In genomic region chr16:23890151-23890550, GRCm38 (mm10) we compare ENCODE assay signal across 13 mouse cellular contexts. TPM values are rescaled to one million over a fixed set of nuclear protein-coding genes. Genes with fewer than 3 reads are reported as not detected.
DNase-seq lines count a peak whose midpoint lies in the region; ATAC-seq and TF ChIP-seq lines count a peak whose summit lies in the region.
"Had no signal": no experiment of that assay in that cellular context is flagged by ENCODE, and none has a peak within 500 bp of the region (broad histone marks: within the 10 kb centered on the region; RNA-seq: fewer than 3 reads in every experiment).

No protein-coding gene starts in this region.

- intact Hi-C loops in left cerebral cortex, postnatal 4 days (cut with DNase I), result no loop called here

- 6% methylated on average over 9 of the region's 9 CpGs for WGBS in embryonic facial prominence, embryonic 10.5 days
- 8% methylated on average over 9 of the region's 9 CpGs for WGBS in hindbrain, postnatal 0 days
- 6% methylated on average over 9 of the region's 9 CpGs for WGBS in neural tube, embryonic 13.5 days

- no peaks in the 10 kb centered on the region for H3K9me3 ChIP-seq in embryonic facial prominence, embryonic 10.5 days
- no peaks in the 10 kb centered on the region for H3K9me3 ChIP-seq in hindbrain, postnatal 0 days (ENCODE audit: low read length)
- H3K9me3 ChIP-seq in neural tube, embryonic 13.5 days, result no peaks in the 10 kb centered on the region
- H3K9me3 ChIP-seq: heart, embryonic 13.5 days; stomach, embryonic 15.5 days had no signal

- H3K36me3 ChIP-seq in embryonic facial prominence, embryonic 10.5 days (replicated peaks), result no peaks in the 10 kb centered on the region
- H3K36me3 ChIP-seq in hindbrain, postnatal 0 days (ENCODE audit: insufficient read depth, low read length), result no peaks in the 10 kb centered on the region
- H3K36me3 ChIP-seq in neural tube, embryonic 13.5 days, result no peaks in the 10 kb centered on the region
- H3K36me3 ChIP-seq: heart, embryonic 13.5 days; stomach, embryonic 15.5 days had no signal

- no peak for ATAC-seq in hindbrain, postnatal 0 days
- ATAC-seq in neural tube, embryonic 13.5 days (ENCODE audit: low read depth), result no peak
- ATAC-seq: Patski had no signal

- TF ChIP-seq CTCF in hindbrain, postnatal 0 days (IDR thresholded peaks at IDR 0.05; ENCODE audit: low read depth), result no peak

- H3K4me3 ChIP-seq in embryonic facial prominence, embryonic 10.5 days, result peak overlapping the region; percentile 31; the same call in 1 of the 2 replicates
- peak overlapping the region; percentile 36 for H3K4me3 ChIP-seq in hindbrain, postnatal 0 days (ENCODE audit: low read length)
- peak overlapping the region; percentile 38 for H3K4me3 ChIP-seq in neural tube, embryonic 13.5 days
- H3K4me3 ChIP-seq: heart, embryonic 13.5 days; stomach, embryonic 15.5 days had no signal

- H3K27me3 ChIP-seq in embryonic facial prominence, embryonic 10.5 days (replicated peaks; ENCODE audit: low read depth, poor library complexity, severe bottlenecking), result peaks cover 37% of the 10 kb centered on the region
- peaks cover 20% of the 10 kb centered on the region for H3K27me3 ChIP-seq in hindbrain, postnatal 0 days (ENCODE audit: insufficient read depth, low read length)
- peaks cover 41% of the 10 kb centered on the region for H3K27me3 ChIP-seq in neural tube, embryonic 13.5 days

- H3K4me1 ChIP-seq in embryonic facial prominence, embryonic 10.5 days, result peaks cover 15% of the 10 kb centered on the region; the same call in 1 of the 2 replicates
- H3K4me1 ChIP-seq in hindbrain, postnatal 0 days (ENCODE audit: insufficient read depth, low read length), result no peaks in the 10 kb centered on the region
- H3K4me1 ChIP-seq in neural tube, embryonic 13.5 days (replicated peaks), result peaks cover 40% of the 10 kb centered on the region
- H3K4me1 ChIP-seq: heart, embryonic 13.5 days; stomach, embryonic 15.5 days had no signal

- H3K4me2 ChIP-seq in hindbrain, postnatal 0 days (ENCODE audit: low read depth, low read length), result peak overlapping the region; percentile 58
- H3K4me2 ChIP-seq in neural tube, embryonic 13.5 days, result peak overlapping the region; percentile 57
- H3K4me2 ChIP-seq: heart, embryonic 13.5 days; stomach, embryonic 15.5 days had no signal

- peak; percentile 18 for DNase-seq in ovary, postnatal 14 days (ENCODE audit: low spot score)
- DNase-seq in ovary, postnatal 10 days (ENCODE audit: low spot score), result no peak
- peak; percentile 65 for DNase-seq in embryonic facial prominence, embryonic 10.5 days (ENCODE audit: low spot score)
- DNase-seq in hindbrain, postnatal 0 days (ENCODE audit: low spot score), result no peak
- DNase-seq in right cerebral cortex, postnatal 10 days (ENCODE audit: low spot score in 2 of 2), result no peak
- DNase-seq in left cerebral cortex, postnatal 4 days, result no peak
- DNase-seq in cerebellum, postnatal 14 days, result no peak
- DNase-seq: cerebellum, adult 8-10 months had no signal

- peak overlapping the region; percentile 43; the same call in 1 of the 2 replicates for H3K9ac ChIP-seq in hindbrain, postnatal 0 days (replicated peaks; ENCODE audit: low read length)
- peak overlapping the region; percentile 62 for H3K9ac ChIP-seq in neural tube, embryonic 13.5 days
- H3K9ac ChIP-seq: heart, embryonic 13.5 days; stomach, embryonic 15.5 days had no signal

- no peak overlapping the region for H3K27ac ChIP-seq in embryonic facial prominence, embryonic 10.5 days (replicated peaks)
- H3K27ac ChIP-seq in hindbrain, postnatal 0 days, result no peak overlapping the region
- H3K27ac ChIP-seq in neural tube, embryonic 13.5 days (replicated peaks), result peak overlapping the region; percentile 46; the same call in 1 of the 2 replicates
- H3K27ac ChIP-seq: heart, embryonic 13.5 days; stomach, embryonic 15.5 days had no signal

RNA-seq across cellular contexts. Expression of gene Sst, which starts 0.6 kb away (rescaled TPM):
- 52.0 and 90.2 TPM in 2 replicates for polyA plus RNA-seq in embryonic facial prominence, embryonic 10.5 days (2016; fragmentation: Nextera tagmentation; extraction: Ambion mirVana)
- total RNA-seq in hindbrain, postnatal 0 days (2014; rRNA removed), result 232 and 270 TPM in 2 replicates
- polyA plus RNA-seq in hindbrain, postnatal 0 days (2015; fragmentation: Nextera tagmentation; extraction: Ambion mirVana), result 491 and 501 TPM in 2 replicates
- 198 and 228 TPM in 2 replicates for polyA plus RNA-seq in neural tube, embryonic 13.5 days (2015; fragmentation: Nextera tagmentation; extraction: Ambion mirVana)
- 100 to 1,000 TPM; 251 to 315 TPM for total RNA-seq in left cerebral cortex, postnatal 4 days (2021)
- polyA plus RNA-seq: Patski had no signal

RNA-seq across cellular contexts. Expression of gene Rtp2, which starts 42.0 kb away (rescaled TPM):
- 0.10 TPM in 1 of 2 replicates, not detected in the other for polyA plus RNA-seq in embryonic facial prominence, embryonic 10.5 days (2016; fragmentation: Nextera tagmentation; extraction: Ambion mirVana)
- not detected in 2 replicates for total RNA-seq in hindbrain, postnatal 0 days (2014; rRNA removed)
- 0.24 and 0.25 TPM in 2 replicates for polyA plus RNA-seq in hindbrain, postnatal 0 days (2015; fragmentation: Nextera tagmentation; extraction: Ambion mirVana)
- polyA plus RNA-seq in neural tube, embryonic 13.5 days (2015; fragmentation: Nextera tagmentation; extraction: Ambion mirVana), result not detected in 2 replicates
- under 1 TPM in 1 of 2 experiments, not detected in 1; 0.36 TPM for total RNA-seq in left cerebral cortex, postnatal 4 days (2021)
- total RNA-seq: left cerebral cortex, postnatal 25 days had no signal
- polyA plus RNA-seq: heart, embryonic 13.5 days; Patski; stomach, embryonic 15.5 days had no signal

Comparison
In these comparisons a context has a peak if more than half of its experiments do, and no peak if none do; other contexts are left out.
1. DNase-seq: peak in ovary, postnatal 14 days (single experiment) and embryonic facial prominence, embryonic 10.5 days (single experiment); none in ovary, postnatal 10 days (single experiment), hindbrain, postnatal 0 days (single experiment), right cerebral cortex, postnatal 10 days (0 of 2), left cerebral cortex, postnatal 4 days (single experiment) and cerebellum, postnatal 14 days (0 of 2).
2. Peak in every context shown above with its lines, with median percentiles within 50 percentile points of each other: H3K4me3 ChIP-seq.